Mouse (Mus musculus) gonadal fat pad, adult 2 months (tissue): ENCODE data around the gene Gm4216. TPM values are rescaled to one million over a fixed set of nuclear protein-coding genes. Genes with fewer than 3 reads are reported as not detected.
"Not testable (repeated sequence)": the region's sequence is repeated elsewhere in the genome, so short reads cannot be mapped to it uniquely, and the experiment has no call there.

Experiments used
- DNase-seq: peaks from one replicate; pipeline ENCODE4 v3.0.0-alpha.2; 2012; ENCODE audit warnings: low read depth
- polyA plus RNA-seq: library from polyadenylated mRNA; depleted of rRNA; stranded (reverse); fragments of >200 nt; gene quantifications from 2 replicates; pipeline ENCODE4 v1.2.3, GENCODE M21; 2012; rRNA removed

Gene Gm4216
- polyA plus RNA-seq, result not detected in 2 replicates

GRCm38 (mm10) chr7:23019823-23020222 lies at the start of gene Gm4216:
Gm4216 (minus strand) TSS chr7:23019923.
- DNase-seq, result not testable (repeated sequence)

- not testable (repeated sequence) for DNase-seq
Observed at GRCm38 (mm10) chr7:23067356-23067755, 47.6 kb upstream of the Gm4216 start, which contains the start of gene Gm8720. Gm8720 (minus strand) TSS chr7:23067456.

- not testable (repeated sequence) for DNase-seq
Observed at GRCm38 (mm10) chr7:23055240-23055639, 35.5 kb upstream of the Gm4216 start, which contains the start of gene Vmn1r163. Vmn1r163 (plus strand) TSS chr7:23055540.

DNA sequence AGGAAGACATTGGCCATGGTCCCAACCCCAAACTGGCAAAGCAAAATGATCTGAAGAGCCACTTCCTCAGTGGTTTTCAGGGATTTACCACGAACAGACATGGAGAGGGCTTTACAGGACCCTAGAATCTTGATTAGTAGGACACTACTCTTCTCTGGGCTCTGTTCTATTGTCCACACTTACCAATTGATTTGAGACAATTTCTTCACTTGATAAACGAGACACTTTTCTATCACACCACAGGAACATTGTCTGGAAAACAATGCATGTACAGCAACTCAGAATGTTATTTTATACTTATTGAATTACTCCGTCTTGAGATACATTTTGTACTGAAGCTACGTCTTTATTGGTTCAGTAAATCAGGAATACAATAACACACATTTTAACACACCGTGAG lies 35.1 kb downstream of the Gm4216 start, which contains the start of gene Gm4214:
Gene Gm4214 (minus strand): TSS at position 101 of the 400 bp plus-strand sequence.
- not testable (repeated sequence) for DNase-seq

Other genes with a start within 250 kb of the Gm4216 start
- not detected in 2 replicates for gene Vmn1r158, start 229.1 kb downstream of the Gm4216 start, polyA plus RNA-seq
- not detected in 2 replicates for gene Vmn1r159, start 176.3 kb downstream of the Gm4216 start, polyA plus RNA-seq
- not detected in 2 replicates for gene Vmn1r160, start 148.7 kb downstream of the Gm4216 start, polyA plus RNA-seq
- gene Gm4214, start 35.2 kb downstream of the Gm4216 start, polyA plus RNA-seq, result not detected in 2 replicates
- gene Vmn1r163, start 35.6 kb upstream of the Gm4216 start, polyA plus RNA-seq, result not detected in 2 replicates
- gene Gm8720, start 47.5 kb upstream of the Gm4216 start, polyA plus RNA-seq, result not detected in 2 replicates
- gene Gm10662, start 124.6 kb upstream of the Gm4216 start, polyA plus RNA-seq, result not detected in 2 replicates
- not detected in 2 replicates for gene Vmn1r165, start 197.4 kb upstream of the Gm4216 start, polyA plus RNA-seq
- gene Vmn1r166, start 231.8 kb upstream of the Gm4216 start, polyA plus RNA-seq, result not detected in 2 replicates